Mouse (Mus musculus) CH12F3 (cell line): ENCODE results near the gene Apoe.

Source experiments
- in situ Hi-C: fragments of 300-500 bp; cut with MboI; formaldehyde crosslinking; loops from 2 replicates; pipeline ENCODE4 v1.14.3; 2020; ENCODE audit warnings: low sequenced_read_pairs

The Apoe gene

DNA sequence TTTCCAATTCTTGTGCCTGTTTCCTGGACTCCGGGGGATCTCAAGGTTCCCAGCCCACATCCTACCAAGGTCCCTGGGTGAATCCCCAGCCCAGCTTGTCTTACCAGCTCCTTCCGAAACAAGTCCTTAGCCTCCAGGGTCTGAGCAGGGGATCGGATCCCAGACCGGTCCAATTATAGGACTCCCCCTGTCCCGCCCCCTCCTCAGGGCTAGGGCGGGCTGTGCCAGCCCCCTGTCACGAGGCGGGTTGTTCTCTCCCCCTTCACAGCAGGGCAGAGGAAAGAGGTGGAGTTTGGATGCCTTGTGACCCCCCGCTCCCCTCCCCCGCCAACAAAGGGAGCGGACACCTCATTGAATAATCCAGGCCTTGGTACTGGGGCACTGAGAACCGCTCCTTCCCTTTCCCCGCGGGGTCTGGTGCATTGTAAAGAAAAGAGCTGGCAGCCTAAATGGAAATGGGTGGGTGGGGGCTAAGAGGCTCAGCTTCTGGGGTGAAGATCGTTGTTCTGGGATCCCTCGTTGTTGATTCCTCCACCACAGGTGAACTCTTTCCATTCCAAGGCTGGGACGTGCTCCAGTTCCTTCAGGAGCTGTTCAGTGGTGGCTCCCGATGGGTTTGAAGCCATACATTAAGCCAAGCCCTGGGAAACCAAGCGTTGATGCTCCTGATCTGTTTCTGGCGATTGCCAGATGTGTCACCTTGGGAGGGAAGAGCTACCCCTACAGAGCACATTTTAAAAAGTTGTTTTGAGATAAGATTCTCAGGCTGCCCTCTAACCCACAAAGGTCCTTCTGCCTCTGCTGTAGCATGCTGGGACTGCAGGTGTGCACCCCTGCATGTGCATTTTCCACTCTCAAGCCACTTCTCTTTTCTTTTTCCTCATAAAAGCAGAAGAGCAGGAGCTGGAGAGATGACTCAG is at the start of gene Apoe:
Gene Apoe, minus strand, starts transcription at position 282 of the 920 bp plus-strand sequence.
- in situ Hi-C loops = no loop called here

DNA sequence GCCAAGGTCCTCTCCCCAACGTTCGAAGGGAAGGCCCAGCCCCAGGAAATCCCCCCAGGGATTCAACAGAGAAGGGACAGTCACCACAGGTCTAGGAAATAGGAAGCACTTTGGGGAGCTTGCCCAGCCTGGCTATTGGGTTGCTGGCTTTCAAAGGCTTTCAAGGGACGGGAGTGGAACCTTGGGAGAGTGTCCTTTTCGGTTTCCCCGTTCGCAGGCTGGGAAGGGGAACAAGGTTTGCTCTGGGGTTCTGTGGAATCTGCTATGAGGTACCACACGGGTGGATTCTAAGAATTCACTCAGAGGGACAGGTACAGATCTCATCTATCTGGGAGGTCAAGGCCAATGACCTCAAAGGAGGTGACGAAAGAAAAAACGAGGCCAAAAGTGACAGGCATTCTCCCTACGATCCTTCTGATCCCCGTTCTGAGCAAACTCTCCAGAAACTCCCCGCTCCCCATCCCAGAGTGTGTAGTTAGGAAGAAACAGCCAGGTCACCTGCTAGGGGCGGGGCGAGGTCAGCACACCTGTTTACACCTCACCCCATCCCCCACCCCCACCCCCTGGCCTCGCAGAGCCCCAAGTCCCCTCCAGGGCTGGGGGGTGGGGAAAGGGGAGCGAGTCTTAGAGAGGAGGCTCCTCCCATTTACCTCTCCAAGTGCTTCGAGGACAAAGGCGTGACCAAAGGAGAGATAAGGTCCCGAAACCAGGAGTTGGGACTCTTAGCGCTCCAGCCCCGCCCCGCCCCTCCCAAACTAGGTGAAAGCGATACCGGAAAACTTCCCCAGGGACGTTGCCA is 48.6 kb upstream of the Apoe start:
- in situ Hi-C loops = no loop called here

DNA sequence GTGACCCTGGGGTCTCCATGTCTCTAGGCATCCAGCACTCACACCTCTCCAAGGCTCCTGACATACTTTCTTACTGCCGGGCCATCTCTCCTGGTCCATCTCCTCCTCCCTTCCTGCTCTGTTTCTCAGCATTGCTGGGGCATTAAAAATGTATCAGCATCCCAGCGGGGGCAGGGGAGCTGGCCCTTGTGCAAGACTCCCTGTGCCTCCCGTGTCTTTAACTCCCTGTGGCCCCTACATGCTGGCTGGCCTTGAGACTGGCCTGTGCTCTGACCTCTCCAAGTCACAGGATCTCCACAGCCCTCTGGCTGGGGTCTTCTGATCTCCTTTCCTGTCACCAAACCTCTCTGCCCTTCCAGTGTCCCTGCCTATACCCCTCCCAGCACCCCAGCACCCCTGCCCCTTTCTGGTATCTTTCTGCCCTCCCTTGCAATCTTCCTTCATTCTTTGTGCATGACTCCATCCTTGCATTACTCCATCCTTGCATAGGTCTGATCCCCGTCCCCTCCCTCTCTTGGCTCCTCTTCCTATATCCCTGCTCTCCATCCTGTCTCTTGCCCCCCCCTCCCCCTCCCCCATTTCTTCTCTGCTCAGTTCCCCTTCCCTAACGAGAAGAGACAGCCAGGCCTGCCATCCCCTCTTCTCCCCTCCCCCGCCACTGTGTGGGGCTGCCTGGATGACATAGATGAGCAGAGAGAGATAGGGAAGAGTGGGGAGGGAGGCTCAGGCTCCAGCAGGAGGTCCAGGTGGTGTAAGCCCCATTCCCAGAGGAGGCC is 47.6 kb upstream of the Apoe start:
- in situ Hi-C loops = no loop called here

DNA sequence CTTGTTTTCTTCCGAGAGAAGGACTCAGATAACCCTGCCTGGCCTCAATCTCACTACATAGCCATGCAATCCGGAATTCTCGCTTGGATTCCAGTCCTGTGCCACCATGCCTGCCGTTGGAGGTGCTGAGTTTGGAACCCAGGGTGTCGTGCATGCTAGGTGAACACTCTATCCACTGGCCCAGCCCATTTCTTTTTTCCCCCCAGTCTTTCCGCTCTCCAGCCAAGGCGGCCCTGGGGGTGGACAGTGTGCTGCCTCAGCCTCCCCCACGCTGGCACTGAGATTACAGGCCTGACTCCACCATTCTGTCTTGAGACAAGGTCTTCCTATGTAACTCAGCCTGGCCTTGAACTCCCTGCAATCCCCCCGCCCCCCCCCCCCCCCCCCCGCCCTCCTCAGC is 47.0 kb upstream of the Apoe start:
- in situ Hi-C loops = no loop called here

DNA sequence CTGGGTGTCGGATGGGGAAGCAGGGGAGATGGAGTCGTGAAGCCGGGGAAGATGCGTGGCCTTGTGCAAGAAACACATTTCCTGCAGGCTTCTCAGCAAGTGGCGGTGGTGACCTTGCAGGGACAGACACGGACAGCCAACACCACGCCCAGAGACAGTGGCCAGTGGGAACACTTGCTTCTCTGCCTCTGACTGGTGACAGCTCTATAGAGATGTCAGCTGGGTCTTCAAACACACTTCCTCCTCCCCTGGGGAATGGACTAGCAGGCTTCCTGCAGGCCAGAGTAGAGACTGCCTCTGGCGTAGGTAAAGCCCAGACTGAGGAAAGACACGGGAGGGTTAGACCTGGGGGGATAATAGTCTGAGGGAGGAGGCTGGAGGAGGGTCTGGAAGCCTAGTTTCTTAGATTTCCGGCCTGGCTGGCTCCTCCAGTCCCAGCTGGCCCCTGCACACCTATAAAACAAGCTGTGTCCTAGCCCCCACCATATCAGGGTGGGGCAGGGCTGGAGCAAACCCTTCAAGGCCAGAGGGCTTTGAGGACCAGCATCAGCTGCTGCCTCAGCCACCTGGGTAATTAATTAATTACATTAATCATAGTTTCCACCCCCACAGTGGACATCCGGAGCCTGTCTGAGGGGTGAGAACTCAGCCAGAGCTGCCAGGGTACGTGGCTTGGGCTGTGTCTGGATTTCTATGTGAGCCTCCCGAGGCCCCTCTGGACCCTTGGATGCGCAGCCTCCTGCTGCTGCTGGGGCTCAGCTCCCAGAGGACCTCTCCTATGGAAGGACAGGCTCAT is 45.8 kb upstream of the Apoe start:
- in situ Hi-C loops = no loop called here

DNA sequence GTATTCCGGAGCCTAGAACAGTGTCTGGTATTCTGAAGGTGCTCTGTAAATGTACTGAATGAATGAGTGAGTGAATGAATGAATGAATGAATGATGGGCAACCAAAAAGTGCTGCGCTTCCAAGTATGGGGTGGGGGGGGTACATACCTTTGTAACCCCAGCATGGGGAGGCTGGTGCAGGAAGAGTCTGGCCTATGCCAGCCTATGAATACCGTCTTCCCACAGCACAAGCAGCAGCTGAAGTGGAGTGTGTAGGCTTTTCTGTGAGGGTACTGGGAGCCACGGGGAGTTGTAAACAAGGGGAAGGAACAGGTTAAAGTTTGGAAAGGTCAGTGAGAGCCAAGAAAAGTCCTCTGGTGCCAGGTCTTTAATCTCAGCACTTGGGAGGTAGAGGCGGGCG is 44.8 kb upstream of the Apoe start:
- in situ Hi-C loops = no loop called here

GRCm38 (mm10) chr7:19742468-19742867 is 43.5 kb upstream of the Apoe start:
- in situ Hi-C loops = no loop called here

GRCm38 (mm10) chr7:19741329-19742031 is 42.5 kb upstream of the Apoe start:
- in situ Hi-C loops = no loop called here

DNA sequence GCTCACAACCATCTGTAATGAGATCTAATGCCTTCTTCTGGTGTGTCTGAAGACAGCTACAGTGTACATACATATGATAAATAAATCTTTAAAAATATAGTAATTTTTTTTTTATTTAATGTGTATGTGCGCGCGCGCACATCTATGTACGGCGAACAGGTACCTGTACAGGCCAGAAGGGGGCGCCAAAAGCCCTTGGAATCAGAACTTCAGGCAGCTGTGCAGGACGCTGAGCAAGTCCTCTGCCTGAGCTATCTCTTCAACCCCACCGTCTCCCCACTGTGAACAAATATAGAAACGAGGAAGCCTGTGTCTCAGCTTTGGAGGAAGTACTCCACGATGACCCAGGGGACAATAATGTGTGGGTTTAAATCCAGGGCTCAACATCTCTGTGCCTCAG is 41.3 kb upstream of the Apoe start:
- in situ Hi-C loops = no loop called here

- in situ Hi-C loops = no loop called here
Measured at GRCm38 (mm10) chr7:19738771-19739170, 39.8 kb upstream of the Apoe start.

DNA sequence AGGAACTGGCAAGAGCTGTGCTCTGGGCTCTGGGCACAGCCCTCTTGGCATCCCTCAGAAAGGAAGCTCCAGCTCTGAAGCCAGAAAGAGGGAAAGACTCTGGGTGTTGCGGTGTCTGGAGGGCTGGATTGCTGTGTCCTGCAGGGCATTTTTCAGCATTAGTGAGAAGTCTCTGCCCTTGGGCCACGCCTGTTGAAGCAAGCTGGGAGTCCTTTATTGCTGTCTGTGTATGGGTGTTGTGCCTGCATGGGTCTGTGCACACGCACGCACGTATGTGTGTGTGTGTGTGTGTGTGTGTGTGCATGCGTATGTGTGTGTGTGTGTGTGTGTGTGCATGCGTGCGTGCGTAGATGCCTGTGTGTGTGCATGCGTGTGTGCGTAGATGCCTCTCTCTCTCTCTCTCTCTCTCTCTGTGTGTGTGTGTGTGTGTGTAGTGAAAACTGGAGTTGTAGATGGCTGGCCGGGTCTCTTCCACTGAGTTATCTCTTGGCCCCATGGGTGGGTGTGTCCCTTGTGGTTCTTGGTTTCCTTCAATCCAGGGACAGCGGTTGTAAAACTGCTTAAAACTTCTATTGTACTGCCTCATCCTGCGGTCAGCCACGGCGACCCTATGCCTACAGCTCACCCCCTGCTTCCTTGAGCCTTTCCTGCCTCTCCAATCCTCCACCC is 37.5 kb upstream of the Apoe start:
- in situ Hi-C loops = no loop called here

- in situ Hi-C loops = no loop called here
Measured at GRCm38 (mm10) chr7:19734178-19734666, 35.2 kb upstream of the Apoe start.

DNA sequence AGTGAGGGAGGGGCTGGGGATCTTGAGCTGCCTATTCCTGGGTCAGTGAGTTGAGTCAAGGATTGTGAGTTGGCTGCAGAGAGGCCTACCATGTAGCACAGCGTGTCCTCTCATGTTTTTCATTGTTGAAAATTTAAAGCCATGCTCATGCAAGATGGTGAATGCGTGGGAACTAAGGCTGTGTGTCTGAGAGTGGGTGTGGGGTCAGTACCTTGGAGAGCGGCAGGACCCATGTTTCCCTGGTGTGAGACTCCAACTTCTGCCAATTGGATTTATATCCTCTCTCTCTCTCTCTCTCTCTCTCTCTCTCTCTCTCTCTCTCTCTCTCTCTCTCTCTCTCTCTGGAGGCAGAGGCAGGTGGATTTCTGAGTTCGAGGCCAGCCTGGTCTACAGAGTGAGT is 27.6 kb upstream of the Apoe start:
- in situ Hi-C loops = no loop called here

GRCm38 (mm10) chr7:19724167-19724566 is 25.2 kb upstream of the Apoe start:
- in situ Hi-C loops = no loop called here

DNA sequence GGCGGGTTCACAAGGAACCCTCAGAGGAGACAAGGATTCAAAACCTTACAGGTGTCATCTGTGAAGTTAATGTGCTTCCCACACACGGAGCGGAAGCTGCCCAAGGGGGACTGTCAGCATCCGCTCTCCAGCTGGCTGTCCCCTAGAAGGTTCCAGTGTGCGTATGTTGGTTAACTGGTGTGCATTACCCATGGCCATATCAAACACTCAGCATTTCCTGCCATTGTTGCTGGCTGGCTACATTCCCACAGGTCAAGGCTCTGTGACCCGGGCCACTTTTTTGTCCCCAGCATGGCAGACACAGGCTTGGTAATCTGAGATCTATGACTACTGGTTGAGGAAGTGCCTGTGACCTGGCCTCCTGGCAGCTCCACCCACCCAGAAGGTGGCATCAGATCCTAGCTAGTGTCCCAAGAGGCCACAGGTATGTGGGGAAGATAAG is 23.8 kb upstream of the Apoe start:
- in situ Hi-C loops = no loop called here

DNA sequence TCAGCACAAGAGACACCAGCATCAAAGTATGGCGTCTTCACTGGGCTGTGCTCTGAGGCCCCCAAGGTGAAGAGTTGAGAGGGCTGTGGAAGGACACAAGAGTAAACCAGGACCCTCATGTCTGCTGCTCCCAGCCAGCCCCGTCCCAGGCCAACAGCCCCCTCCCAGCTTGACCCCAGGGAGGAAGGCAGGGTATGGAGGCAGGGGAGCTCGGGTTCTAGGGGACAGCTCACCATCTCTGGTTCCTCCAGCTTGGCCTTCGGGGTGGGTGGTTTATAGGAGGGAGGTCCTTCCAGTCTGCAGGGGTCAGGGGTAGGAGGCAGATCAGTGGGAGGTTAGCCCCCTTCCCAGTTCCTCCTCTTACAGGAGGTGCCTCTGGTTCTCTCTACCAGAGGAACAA is 20.2 kb upstream of the Apoe start:
- in situ Hi-C loops = no loop called here

DNA sequence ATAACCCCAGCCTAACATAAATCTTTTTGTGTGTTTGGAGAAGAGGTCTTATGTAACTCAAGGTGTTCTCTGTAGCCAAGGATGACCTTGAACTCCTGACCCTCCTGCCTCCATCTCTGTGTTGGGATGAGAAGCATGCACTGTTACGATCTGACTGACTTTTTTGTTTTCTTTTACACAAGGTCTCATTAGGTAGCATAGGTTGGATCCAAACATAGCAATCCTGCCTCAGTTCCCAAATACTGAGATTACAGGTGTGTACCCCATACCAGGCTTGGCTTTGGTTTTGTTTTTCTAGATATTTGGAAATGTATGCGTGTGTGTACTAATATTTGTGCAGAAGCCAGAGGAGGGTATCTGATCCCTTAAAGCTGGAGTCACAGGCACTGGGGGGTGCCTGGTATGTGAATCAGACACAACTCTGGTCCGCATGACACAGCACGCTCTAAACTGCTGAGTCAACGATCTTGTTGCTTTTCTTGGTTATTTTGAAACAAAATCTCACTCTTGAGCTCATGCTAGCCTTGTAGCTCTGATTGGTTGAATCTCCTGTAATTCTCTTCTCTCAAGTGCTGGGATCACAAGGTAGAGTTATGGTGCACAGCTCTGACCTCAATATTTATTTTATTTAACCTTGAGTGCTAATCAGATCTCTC is 19.4 kb upstream of the Apoe start:
- in situ Hi-C loops = no loop called here

DNA sequence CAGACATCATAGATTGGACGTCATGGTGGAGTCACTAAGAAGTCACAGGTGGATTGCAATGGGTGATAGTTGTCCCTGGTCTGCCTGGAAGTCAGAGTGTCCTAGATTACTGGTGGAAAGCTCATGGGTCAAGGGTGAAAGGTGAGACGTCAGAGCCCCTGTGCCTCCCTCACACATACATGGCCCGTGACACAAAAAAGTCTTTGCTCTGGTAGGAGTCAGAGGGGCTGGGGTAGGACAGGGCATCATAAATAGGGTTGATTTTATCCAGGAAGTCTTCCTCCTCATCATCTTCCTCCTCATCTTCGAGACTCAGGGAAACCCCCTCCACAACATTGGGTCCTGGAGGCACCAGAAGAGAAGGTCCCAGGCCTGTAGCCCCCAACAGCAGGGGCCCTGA is 18.4 kb upstream of the Apoe start:
- in situ Hi-C loops = no loop called here

GRCm38 (mm10) chr7:19716822-19717221 is 17.8 kb upstream of the Apoe start:
- in situ Hi-C loops = no loop called here
